Mouse (Mus musculus) WW6 (cell line): Measurements from ENCODE around the gene Epb41.

ENCODE experiments used
- DNase-seq: peaks from one replicate; pipeline ENCODE4 v3.0.0-alpha.2; 2013; ENCODE audit warnings: low read depth, low spot score

Gene Epb41

GRCm38 (mm10) chr4:132074933-132075769, at the start of gene Epb41:
Gene Epb41 (minus strand): TSS chr4:132075321.
- DNase-seq: peak; percentile 94

DNA sequence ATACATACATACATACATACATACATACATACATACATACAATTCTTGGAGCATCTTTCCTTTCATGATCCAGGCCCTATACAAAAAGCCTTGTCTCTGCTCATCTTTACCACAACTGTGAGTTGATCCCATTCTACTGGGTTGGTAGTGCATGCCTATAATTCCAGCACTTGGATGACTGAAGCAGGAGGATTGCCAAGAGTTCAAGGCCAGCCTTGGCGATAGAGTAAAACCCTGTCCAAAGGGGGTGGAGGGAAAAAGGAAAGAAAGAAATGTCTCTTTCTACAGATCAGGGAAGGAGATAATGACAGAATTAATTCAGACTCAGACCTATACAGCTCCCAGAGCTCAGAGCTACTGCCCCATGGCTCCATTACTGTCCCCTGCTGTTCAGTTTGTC, 48.0 kb upstream of the Epb41 start:
- DNase-seq: no peak

DNA sequence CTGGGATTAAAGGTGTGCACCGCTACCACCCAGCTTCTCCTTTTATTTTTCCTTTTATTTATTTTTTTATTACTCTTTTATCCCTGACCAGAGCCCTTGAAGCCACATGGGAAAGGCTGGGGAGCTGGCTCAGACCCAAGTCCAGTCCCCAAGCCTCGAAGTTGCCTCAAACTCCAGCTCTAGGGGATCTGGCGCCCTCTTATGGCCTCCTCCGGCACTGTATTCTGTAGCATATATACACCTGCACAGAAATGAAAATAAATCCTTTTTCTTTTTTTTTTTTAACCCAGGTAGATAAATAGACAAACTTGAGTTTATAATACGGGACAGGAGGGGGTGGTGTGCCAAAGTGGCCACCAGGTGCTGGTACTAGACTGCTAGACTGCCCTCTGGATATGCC, 46.6 kb upstream of the Epb41 start:
- DNase-seq: no peak

- no peak for DNase-seq
These were observed 44.4 kb upstream of the Epb41 start for GRCm38 (mm10) chr4:132119566-132119965.

DNA sequence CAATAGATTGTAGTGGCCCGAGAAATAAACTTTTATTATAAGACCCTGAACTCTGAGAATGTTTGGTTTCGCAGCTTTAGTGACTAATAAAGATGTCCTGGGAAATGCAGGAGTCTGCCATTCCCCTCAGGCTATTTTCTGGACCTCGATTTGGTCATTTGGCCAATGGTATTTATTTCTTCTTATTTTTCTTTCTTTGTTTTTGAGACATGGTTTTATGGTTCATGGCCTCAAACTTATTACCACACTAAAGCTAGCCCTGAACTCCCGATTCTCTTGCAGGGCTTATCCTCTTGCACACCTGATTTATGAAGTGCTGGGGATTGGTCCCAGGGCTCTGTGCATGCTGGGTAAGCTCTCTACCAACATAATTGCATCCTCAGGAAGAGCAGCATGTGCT, 41.2 kb upstream of the Epb41 start:
- no peak for DNase-seq

DNA sequence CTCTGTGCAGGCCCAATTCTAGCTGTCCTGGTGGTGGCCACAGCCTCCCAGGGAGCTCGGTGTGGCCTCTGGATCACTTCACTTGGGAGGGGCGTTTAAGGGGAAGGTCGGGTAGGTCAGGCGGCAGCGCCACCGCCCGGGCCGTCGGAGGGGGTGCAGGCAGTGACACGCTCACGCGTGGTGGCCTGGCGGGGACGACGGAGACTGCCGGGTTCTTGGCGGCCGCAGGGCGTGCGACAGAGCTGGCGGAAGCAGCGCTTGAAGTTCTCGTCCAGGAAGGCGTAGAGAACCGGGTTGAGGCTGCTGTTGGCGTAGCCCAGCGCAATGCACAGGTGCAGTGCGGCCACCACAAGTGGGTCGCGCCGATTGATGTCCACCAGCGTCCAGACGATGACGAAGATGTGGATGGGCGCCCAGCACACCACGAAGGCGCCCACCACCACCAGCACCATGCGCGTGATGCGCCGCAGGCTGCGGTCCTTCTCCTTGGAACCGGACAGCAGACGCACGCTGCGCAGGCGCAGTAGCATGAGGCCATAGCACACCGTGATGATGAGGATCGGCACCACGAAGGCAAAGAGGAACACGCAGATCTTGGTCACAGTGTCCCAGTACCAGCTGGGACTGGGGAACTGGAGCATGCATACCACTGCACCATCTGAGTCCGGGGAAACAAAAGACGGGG, 38.4 kb upstream of the Epb41 start:
- DNase-seq: no peak

DNA sequence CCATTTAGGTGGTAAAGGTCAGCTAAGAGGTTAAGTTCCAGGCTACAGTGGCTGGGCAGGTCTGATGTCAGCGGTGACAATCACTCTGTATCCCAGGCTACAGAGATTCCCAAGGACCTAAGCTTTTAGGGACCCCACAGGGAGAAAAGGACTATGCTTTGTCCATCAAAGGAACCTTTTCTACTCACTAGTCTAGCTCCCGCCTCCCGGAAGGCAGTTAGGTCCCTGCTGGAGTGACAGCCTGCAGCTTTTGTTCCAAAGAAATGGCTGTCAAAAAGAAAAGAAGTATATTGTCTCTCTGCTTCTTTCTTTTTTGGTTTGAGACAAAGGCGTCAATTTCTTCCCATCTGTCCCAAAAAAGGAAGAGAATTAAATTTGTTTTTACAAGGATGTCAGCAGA, 36.1 kb upstream of the Epb41 start:
- no peak for DNase-seq

- no peak for DNase-seq
These were observed 33.1 kb upstream of the Epb41 start for GRCm38 (mm10) chr4:132108221-132108620.

DNA sequence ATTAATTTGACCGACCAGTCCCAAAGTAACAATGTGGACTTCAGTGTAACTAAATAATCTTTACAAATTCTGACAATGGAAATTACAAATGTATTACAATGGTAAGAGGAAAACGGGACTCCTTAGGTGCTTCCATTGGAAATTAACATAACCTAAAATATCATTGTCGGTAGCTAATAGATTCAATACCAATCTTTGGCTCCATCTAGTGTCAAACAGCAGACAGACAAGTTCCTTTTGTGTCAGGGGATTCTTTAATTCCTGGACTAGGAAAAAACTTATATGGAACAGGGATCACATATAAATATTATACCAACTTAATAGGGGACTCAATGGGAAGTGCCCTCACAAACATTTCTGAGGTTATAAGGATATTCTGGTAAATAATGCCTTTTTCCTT, 26.0 kb upstream of the Epb41 start:
- no peak for DNase-seq

DNA sequence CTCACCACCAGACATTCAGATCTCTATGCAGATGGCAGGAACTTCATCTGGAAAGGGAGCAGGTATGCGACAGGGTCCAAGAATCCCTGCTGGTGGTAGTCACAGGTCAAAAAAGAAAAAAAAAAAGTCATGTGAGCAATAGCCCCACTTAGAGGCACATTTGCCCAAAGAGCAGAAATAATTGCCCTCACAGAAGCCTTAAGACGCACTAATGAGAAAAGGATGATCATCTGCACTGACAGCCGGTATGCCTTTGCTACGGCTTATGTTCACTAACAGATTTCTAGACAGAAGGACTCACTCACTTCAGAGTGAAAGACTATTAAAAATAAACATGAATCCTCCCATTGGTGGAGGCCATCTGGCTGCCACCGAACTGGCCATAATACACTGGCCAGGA, 24.4 kb upstream of the Epb41 start:
- no peak for DNase-seq

DNA sequence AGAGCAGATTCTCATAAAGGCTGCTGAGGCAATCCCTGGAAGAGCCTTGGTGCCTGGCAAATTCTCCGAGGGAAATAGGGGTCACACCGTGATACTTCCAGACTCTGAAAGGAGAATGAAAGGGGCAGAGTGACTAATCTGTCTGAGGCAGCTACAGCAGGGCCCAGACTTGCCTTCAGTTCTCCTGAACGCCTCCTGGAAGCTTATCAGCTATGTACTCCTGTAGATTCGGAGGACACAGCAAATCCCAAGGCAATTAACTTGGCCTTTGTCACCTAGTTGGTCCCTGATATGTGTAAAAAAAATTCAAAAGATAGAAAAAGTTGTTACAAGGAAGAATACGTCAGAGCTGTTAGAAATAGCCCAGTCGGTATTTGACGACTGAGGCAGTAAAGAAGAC, 19.9 kb upstream of the Epb41 start:
- DNase-seq: no peak

- DNase-seq: no peak
These were observed 18.8 kb upstream of the Epb41 start for GRCm38 (mm10) chr4:132093928-132094327.

GRCm38 (mm10) chr4:132093136-132093535, 18.0 kb upstream of the Epb41 start:
- DNase-seq: no peak

- DNase-seq: no peak
These were observed 13.8 kb upstream of the Epb41 start for GRCm38 (mm10) chr4:132088921-132089320.

DNA sequence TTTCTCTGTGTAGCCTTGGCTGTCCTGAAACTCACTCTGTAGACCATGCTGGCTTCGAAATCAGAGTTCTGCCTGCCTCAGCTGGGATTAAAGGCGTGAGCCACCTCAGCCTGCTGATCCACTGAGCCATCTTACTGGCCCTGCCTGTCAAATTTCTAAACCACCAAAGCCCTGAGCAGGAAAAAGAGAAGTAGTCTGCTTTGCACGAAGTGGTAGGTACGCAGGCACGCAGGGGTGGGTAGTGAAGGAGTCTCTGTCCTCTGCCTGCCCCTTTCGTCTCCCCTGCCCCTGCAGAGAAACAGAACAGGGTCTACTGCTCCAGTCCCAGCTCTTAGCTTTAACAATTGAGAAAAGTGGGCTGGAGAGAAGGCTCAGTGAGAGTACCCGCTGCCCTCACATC, 10.0 kb upstream of the Epb41 start:
- no peak for DNase-seq

DNA sequence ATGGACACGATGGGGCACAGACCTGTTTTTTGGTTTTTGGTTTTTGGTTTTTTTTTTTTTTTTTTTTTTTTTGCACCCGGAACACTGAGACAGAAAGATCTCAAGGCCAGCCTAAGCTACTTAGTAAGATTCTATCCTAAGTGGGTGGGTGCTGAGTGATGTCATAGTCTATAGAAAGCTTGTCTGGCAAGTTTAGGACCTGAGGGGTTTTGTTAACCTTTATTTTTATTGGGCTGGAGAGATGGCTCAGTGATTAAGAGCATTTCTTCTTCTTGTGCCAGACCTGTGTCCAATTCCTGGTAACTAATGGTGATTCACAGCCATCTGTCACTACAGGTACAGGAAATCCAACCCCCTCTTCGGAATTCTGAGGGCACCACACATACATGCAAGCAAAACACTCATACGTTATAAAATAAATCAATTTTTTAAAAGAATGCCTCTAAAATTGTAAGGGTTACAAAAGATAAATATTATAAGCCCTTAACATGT, 5.4 kb upstream of the Epb41 start:
- DNase-seq: no peak

GRCm38 (mm10) chr4:132079555-132080275, 4.6 kb upstream of the Epb41 start:
- DNase-seq: no peak

DNA sequence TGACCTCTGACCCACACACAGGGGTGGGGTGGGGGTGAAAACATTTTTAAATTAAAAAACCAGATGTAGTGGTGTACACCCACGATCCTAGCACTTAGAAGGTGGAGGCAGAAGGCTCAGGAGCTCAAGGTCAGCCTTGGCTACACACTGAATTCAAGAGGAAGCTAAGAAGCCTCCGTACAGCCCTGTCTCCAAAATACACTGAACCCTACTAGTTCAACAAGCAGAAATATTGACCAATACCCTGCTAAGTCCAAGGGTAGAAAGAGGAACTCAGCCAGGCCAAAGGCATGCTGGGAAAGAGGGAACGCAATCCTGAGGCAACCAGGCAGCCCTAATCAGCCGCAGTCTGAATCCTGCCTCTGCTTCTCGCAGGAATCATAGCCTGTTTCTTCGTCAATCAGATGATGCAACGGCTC, 3.2 kb upstream of the Epb41 start:
- DNase-seq: no peak

GRCm38 (mm10) chr4:132077445-132077844, 2.3 kb upstream of the Epb41 start:
- no peak for DNase-seq

DNA sequence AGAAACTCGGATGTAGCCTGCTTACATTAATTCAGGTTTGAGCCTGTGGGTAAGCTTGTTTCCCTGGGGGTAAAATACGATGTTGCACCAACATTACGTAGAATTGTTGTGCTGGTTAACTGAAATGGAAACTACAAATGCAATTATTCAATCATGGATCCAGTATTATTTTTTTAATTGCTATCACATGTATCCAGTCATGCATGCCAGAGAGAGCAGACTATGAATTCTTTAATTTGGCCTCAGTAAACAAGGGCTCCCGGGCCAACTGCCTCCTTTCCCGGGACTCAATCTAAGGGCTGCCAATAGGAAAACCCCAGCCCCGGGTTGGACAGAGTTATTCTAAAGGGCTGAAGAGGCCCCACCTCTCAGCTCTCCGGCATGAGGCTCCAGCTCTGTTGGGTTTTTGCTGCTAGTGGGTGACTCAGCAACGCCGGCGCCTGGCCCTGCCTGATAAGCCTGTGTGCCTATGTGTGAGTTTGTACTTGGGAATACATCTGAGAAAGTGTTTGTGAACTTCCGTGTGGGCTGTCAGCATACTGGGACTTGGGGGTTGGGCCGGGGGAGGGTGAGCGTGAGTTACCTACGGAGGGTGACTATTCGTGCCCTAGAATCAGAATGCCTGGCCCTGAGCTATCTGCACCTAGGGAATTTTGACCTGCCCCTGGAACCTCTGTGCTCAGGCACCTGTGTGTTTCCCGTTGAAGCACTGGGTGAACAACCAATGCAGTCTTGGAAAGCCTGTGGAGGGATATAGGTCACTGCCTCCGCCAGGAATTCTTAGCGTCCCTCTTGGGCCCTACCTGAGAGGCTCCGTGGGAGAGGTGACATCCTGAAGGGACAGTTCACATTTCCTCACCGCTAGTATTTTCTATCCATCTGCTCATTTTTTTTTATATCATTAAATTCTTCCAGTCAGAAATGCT, 1.6 kb upstream of the Epb41 start:
- no peak for DNase-seq

- DNase-seq: no peak
These were observed 675 bp upstream of the Epb41 start for GRCm38 (mm10) chr4:132075796-132076195.
